Mouse (Mus musculus): ENCODE measurements around the gene Robo3.

Robo3 gene

DNA sequence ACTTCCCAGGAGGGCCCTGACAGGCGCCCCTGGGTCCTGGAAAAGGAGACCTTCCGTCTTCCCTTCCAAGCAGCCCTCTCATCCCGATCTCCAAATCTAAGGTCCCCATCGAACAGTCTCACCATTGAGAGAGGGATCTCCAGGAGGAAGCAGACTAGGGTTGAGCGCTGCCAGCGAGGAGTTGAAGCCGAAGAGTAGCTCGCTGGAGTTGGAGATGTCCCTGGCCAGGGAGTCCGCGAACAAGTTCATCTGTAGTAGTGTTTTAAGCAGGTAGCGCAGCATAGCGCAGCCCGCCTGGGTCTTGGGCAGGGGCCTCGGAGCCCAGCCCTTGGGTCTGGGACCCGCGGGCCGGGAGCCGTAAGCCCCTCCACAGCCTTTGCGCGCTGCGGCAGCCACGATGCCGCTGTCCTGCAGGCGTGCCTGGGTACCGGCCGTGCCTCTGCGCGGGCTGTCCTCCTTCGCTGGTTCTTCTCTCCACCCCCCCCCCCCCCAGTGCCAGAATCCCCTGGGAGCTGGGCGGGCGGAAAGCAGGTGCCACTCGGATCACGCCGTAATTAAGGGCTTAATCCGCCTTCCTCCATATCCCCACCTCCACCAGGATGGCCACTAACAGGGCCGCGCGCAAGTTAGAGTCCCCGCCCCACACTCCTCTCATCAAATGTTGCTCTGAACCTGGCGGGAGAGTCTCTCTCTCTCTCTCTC, at the start of gene Robo3:
Robo3 (minus strand) TSS at position 527 of the 702 bp plus-strand sequence.
- DNase-seq: no peak

DNA sequence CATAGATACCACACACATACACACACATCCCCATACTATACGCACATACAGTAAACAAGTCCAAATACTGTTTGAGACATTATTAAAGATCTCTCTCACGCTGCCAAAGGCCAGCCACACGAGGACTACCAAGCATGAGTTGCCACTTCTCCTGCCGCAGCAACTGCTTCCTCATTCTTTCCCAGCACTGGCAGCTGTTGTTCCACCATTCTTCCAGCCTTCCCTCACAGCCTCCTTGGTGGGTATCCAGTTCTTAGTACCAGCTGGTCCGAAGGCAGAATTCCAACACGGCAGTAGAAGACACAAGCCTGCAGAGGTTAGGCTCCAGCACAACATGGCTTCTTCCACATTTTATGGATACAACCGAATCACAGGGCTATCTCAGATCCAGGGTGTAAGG, 41.9 kb upstream of the Robo3 start:
- no peak for DNase-seq

DNA sequence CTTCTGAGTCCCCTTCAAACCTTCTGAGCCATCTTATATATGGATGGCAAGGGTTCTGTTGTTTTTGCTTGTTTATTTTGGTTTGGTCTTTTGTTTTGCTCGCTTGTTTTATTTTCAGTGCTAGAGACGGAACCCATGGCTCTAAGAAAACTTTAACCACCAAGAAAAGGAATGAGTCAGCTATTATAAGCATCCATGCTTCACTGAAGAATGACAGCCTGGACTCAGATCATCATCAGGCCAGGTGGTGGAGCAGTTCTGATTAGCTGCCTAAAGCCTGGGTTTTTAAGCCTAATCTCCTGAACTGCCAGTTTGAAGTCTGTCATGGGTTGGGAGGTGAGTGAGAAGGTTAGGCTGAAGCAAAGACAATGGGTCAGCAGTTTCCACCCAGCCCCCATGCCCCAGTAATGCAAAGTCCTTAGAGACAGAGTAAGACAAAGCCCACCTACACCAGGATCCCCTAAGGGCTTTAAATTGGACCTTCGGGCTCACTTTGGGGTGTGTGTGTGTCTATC, 40.6 kb upstream of the Robo3 start:
- peak in 1 of 2 experiments; percentile 39 for DNase-seq

DNA sequence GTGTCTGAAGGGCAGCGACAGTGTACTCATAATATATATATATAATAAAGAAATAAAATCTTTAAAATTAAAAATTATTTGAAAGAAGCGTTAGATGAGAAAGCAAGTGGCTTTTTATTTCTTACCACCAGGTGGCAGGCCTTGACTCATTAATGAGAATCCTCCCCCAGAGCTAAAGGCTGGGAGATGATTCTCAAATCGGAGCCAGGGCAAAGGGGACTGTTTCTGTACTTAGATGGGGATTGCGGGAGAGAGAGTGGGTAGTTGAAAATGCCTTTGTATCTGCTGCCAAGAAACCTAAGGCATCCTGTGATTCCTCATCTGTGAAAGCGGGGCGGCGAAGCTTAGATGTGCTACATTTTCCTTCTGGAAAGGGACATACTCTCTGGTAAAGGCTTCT, 29.7 kb upstream of the Robo3 start:
- DNase-seq: peak; percentile 50 to 79

DNA sequence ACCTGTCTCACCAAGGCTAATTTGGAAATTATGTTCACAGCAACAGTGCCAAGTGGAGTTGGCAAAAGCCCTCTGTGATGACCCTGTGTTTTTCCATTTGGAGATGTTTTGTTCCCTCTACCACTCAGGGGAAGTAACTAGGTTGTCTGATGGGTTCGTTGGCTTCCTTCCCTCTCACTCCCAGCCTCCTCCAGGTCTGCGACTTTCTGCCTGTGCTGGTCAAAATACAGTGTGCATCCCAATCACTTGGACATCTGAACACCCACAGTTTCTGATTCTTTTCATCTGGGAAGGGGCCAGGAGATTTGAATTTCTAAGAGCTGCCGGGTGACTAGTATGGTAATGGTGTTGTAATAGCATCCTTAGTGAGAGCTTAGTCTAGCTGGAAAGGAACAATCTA, 28.5 kb upstream of the Robo3 start:
- DNase-seq: no peak

DNA sequence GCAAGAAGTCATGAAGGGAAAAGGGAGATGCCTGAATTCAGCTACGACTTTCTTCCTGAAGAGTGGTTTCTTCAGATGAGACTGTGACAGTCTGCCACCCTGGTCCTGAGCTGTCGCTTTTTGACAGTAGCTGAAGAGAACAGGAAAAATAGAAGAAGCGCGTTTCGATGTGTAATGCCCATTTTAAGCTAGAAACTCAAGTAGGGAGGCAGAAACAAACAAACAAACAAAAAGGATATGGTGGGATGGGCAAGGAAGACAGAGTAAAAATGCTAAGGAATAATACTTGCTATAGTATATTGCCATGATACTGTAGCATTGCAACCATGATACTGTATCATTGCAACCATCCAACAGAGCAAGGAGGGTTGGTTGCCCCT, 27.9 kb upstream of the Robo3 start:
- DNase-seq: no peak

DNA sequence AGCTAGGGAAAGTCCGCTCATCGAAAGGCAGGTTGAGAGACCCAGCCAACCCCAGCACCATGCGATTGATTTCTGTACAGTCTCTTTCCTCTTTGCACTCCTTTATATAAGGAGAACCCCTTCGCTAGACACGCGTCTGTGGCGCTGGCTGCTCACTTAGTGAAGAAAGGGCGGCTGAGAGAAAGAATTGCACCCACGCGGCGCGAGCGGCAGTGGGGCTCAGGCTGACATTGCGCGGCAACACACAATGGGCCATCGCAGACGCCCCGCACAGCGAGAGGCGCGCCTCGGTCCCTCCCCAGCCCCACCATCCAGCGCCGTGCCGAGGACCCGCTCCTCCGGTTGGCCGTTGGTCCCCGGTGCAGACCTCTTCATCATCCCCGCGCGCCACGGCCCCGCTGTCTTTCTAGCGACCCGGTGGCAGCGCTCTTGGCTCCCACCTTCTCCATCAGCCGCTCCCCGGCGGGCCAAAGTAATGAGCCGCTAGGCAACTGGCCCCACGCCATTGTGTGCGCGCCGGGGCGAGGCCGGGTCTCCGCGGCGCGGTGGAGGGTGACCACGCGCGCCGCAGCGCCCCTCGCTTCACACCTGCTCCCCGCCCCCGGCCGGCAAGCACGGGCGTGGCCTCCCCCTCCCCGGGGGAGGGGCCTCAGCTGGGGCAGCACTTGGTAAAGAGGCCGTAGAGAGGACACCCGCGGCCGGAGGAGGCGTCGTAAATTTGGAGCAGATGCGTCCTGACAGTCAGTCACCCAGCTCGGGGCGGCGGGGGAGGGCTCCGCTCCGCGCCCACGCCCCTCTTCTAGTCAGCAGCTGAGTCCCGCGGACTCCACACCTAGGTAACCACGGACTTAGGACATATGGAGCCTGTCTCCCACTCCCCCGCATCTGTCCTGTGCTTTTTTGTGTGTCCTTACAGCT, 27.3 kb upstream of the Robo3 start:
- peak; percentile 34 to 65 for DNase-seq

DNA sequence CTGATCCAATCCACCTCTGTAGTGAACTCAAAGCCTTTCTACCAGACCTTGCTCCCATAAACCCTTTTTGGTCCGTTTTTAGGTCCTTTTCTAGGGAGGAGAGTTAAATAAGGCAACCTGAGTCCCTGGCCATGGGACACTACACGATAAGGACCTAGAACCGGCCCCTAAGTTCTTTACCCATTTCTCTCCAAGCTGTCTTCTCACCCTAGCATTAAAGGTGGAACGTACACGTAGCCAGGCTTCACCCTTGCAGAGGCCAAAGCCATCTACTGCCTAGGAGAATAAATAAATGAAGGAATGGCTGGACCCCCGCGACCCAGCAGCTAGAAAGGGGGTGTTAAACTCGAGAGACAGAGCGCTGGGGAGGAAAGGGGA, 26.6 kb upstream of the Robo3 start:
- DNase-seq: no peak

DNA sequence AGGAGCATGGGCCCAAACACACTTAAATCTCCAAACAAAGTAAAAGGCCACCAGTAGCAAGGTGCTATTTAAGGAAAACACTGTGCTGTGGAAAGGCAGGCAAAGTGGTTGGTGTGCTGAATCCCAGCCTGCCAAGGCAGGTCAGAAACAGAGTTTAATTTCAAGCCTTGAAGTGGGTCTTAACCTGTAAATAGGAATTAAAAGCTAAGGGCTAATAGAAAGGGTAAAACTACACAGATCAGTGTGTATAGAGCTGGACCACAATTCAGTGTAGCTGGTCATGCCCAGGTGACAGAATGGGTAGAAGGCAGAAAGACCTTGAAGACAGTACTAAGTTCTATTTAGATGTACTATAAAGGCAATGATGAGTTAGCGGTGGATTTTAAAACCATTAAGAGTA, 24.1 kb upstream of the Robo3 start:
- no peak for DNase-seq

DNA sequence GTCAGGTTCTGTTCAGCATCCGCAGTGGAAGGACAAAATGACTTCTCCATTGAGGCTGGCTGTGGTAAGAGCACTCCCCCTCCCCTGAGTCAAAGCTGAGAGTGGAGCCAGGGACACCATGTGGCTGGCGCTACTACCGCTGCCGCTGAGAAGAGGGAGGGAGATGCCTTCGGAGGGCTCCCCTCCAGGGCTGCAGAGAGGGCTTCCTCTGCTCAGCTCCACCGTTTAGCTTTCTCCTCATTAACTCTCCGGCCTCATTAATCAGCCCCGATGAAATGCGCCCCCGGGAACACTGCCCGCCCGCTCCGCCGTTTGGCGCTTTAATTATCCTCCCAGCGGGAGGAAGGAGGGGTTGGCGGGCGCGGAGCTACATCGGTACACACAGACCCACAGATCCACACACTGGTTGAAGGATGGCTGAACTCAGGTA, 23.4 kb upstream of the Robo3 start:
- DNase-seq: no peak

DNA sequence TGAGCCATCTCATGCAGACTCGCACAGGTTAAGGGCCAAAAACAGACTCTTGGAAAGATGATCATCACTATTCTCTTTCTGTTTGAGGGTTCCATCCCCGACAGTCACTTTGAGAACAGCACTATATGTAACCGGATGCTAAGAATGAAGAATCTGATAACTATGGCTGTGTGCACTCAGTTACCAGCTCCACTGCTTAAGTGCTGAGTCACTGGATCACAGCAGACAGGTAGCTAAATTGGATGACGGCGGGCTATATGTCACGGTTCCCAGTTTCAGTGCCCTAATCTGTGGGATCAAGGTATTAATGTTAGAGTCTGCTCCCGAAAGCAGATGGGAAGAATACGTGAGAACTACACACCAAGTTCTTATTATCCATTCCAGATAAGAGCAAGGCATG, 22.8 kb upstream of the Robo3 start:
- no peak for DNase-seq

DNA sequence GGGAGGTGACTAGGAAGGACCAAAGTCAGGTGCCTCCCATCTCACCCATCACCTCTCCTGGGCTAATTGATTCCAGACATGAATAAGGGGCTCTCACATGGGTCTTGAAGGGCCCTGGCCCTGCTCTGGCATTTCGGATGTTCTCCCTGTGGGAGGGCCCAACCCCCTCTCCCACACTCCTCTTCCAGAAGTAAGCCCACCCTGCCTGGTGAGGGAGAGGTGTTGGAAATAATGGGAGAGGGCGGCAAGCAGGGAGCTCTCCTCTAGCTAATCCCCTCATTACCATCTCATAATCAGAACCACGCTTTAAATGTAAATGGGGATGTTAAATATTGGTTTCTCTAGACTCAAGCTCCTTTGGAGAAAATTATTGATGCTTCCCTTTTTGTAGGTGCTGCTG, 21.9 kb upstream of the Robo3 start:
- DNase-seq: no peak

DNA sequence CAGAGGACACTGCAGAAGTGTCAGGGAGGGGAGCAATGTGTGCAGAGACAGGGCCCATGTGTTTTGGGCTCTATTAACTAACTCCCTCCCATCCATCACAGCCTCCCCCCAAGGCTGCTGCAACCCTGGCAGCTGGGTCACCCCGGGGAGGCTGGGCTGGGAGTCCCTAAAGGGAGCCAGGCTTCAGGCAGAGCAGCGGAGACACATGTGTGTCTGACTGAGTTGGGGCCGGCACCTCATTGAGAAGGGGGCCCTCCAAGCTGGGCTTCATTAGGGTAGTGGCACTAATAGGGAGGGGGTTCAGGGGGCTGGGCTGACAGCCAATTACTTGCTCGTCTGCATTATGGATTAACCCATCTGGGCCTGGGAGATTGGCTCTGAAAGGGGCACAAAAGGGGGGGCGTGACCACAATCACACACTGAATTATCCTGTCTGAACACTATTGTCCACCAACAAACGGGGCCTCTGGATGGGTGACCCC, 21.0 kb upstream of the Robo3 start:
- DNase-seq: no peak

DNA sequence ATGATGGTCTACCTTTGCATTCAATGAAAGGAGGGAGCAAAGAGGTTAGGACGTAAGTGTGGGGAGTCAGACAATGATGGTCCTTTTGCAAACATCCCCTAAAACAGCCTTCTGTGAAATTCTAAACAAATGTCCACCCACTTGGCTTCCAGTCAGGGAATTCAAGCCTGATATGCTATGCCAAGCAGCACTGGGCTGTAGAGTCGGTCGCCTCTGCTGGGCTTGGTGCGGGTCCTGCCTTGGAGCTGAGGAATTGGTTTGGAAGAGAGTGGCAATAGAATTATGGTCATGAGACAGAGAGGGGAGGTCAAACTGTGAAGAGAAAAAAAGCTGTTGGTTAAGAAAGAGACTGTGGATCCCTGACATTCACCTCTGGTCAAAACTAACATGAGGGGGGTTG, 20.3 kb upstream of the Robo3 start:
- no peak for DNase-seq

DNA sequence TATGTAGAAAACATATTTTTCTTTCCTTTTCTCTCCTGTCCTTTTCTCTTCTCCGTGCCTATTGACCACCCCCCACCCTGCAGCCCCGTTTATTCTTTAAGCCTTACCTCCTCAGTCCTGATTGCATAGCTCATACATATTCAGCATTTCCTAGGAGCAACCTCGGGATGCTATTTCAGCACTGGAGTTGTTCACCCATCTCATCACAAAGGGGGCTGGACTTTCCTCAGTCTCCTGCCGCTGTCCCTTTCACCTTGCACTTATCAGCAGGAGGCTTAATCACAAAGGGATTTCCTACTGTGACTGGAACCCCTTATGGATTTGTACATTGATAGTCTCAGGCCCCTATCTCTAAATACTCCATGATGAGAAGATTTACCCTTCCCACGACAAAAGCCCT, 19.4 kb upstream of the Robo3 start:
- no peak for DNase-seq

DNA sequence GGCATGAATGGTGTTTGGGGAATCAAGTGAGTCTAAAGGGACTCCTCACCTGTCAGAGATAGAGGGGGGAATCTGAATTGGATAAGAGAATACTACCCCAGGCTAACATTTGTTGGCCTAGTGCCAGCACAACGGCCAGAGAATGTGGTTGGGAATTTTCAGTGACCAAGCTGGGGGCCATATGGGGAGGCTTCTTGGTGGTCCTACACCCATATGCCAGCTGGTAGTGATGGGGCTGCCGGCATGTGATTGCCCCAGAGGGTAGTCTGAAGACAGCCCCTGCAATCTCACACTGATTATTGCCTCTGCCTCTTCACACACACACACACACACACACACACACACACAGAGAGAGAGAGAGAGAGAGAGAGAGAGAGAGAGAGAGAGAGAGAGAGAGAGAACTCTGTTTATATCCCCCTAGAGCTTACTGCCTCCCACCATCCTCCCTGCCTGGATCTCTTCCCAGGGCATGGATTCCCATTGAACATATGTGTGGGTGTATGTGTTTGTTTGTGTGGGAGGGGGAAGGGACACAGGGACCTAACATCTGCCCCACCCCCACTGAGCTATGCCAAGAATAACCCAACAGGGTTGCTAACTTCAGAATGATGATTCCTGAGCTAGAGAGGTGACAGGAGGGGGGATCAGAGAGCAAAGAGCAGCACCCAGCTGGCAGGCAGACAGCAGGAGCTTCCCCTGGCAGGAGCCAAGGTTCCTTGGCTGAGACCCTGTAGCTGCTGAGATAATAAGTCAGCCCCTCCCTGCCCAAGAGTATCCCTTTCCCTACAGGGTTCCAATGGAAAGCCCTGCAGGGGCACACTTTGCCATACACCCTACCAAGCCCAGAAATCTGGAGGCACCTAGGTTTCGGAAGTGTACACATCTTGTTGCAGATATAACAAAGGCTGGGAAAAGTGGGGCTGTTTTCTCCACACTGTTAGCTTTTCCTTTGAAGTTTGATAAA, 5.0 kb upstream of the Robo3 start:
- DNase-seq: peak; percentile 54 to 68

DNA sequence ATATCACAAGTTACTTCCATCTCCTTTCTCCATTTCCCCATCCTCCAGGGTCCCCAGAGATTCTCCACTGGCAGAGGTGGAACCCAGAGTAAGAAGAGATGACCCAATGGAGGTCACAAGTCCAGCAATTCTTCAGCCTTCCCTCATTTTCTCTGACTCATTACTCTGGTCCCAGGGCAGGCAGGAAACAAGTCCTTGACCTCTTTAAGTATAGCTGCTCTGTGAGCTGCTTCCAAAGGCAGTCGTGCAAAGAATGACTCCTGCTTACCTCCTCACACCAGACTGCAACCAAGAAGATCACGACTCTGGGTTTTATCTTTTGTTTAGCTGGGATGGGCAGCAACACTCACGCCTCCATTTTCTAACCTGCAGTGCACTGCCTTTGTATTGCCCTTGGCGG, 2.6 kb upstream of the Robo3 start:
- no peak for DNase-seq

DNA sequence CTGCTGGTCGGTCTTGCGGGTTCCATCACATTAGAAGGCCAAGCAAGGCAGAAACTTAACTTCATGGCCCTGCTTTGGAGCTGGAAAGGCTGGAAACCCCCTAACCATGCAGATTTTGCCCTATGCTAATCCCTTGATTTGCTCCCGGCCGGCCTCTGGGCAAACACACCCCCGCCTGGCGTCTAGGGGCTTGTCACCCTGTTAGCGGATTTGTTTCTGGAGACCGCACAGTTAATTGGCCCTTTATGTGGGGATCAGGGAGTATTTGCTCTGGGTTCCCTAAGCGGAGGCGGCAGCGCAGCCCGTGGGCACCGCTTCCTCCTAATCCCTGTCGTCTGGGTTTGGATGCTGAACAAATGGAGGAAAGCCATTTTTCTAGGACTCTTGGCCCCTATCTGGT, 1.9 kb upstream of the Robo3 start:
- DNase-seq: no peak

DNA sequence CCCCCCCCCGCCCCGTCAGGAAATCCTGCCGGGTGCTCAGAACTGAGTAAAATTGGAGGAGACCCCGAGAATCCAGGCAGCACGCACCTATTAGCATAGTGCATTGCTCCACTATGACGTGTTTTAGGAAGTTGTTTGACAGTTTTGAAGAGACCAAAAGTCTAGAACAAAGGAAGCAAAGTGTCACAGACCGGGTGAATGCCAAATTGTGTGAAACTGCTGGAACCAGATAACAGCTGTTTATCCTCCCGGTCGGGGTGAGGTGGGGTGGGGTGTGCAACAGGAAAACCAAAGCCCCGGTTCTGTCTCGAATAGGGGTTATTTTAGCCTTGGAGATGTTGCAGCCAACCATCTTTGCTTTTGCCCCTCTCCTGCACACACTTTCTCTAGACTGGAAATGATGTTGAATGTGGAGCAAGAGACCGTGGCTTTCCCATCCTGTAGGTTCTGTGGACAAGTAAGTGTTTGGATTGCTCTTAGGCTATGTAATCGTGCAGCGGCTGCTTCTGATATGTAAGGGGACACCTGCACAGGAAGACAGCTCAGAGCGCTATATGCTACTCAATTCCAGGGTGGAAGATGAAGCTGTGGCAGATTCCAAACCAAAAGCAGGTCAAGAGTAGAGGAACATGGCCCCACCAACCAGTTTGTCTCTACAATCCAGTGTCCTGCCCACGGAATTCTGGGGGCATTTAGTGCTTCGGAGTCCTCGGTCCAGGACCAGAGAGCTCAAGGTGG, 946 bp upstream of the Robo3 start:
- peak; percentile 53 to 65 for DNase-seq

DNA sequence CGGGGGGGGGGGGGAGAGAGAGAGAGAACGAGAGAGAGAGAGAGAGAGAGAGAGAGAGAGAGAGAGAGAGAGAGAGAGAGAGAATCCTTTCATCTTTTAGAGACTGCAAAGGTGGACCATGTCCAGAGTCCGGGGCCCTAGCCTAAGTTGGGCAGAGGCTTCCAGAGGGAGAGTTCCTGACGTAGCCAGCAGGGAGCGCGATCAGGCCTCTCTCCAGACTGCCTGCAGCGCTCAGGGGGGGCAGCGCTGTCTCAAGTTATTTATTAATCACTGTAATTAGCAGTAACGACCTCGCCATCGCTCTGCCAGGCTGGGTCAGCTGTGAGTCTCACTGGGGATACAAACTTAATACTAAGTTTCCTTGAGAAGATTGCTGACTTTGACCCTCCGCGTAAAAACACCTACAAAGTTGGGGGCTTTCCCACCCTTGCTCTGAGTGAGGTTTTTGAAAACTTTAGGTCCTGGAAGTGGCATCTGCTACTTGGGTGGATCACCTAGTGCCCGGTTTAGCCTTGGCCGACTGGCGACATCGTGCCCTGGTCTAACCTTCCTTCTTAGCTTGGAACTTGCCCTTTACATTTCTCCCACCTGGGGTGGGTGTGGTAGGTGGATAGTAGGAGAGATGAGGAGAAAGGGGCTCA, 900 bp downstream of the Robo3 start:
- peak; percentile 89 for DNase-seq

DNA sequence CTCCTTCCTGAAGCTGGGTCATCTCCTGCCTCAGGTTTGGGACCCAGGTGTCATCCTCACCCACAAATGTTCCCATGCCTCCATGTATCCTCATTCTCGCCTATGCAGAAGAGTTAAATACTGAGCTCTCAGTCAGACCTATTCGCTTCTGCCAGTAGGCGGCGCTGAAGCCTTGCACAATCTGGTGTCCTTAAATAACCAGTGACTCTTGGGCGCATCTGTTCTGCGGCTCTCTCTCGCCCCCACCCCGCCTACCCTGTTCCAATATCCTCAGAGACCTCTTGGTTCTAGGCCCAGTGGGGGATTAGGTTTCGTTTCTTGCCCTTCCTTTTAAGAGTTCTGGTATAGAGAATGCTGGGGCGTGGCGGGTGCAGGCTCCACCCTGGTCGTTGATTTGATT, 2.5 kb downstream of the Robo3 start:
- DNase-seq: peak; percentile 87 to 94
